Mouse (Mus musculus): ENCODE results near the gene Nudt3. TPM values are rescaled to one million over a fixed set of nuclear protein-coding genes. Genes with fewer than 3 reads are reported as not detected.

The Nudt3 gene
- total RNA-seq, 2 experiments from 2014 or later, result 562 to 569 TPM

- DNase-seq (ENCODE audit: low spot score in 2 of 2), result no peak
Observed at GRCm38 (mm10) chr17:27568228-27568627, 55.1 kb downstream of the Nudt3 start.

DNA sequence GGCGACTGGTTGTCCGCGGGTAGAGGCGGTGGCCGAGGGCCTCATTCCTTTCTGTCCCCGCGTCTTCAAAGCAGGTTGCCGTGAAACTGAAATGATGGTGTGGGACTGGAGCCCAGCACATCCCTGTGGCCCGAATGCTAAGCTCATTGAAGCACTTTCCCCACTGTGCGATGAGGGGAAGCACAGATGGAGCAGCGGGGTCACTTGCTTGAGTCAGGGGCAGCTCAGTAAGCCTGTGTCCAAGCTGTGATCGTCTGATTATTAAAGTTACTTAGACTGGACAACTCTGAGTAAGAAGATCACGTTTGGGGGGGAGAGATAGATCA is 57.4 kb downstream of the Nudt3 start:
- DNase-seq (ENCODE audit: low spot score in 2 of 2), result no peak

DNA sequence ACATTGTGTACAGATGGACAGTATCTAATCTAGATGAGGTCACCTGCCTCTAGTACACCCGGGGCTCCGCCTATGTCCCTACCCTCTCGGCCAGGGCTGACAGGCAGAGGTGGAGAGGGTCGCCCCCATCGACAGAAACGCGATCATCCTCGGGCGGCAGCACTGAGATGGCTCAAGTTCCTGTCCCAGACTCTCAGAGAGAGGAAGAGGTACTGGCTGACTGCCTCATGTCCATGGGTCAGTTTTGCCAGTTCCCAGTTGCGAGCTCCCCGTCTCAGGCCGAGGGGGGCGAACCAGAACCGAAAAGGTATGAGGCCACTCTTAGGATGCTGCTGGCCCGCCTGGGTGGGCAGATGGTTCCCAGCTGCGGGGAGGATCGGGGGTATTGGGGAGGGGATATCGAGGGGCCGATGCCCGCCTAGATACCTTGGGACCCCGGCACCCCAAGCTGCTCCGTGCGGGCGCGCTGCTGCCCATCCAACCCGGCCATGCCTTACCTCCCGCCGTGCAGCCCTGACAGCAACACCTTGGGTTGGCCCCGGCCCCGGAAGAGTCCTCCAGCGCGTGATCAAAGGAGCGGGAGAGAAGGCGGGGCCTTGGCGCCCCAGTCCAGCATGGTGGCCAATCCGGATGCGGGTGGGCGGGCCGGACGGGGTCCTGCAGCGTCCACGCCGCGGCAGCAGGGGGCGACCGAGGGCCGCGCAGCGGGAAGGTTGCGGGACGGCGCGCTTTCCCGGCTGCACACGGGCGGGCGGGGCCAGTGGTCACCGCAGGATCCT is 57.9 kb downstream of the Nudt3 start, which contains the start of gene AI413582:
TSS of gene AI413582 (minus strand) at position 594 of the 779 bp plus-strand sequence.
- DNase-seq (ENCODE audit: low spot score in 2 of 2), result peak; percentile 98

GRCm38 (mm10) chr17:27564391-27565162 is 58.7 kb downstream of the Nudt3 start:
- DNase-seq (ENCODE audit: low spot score in 2 of 2), result peak in 1 of 2 experiments; percentile 37

- DNase-seq (ENCODE audit: low spot score in 2 of 2), result no peak
Observed at GRCm38 (mm10) chr17:27563771-27564244, 59.5 kb downstream of the Nudt3 start.

- DNase-seq (ENCODE audit: low spot score in 2 of 2), result peak; percentile 67 to 80
Observed at GRCm38 (mm10) chr17:27561809-27562526, 61.3 kb downstream of the Nudt3 start.

DNA sequence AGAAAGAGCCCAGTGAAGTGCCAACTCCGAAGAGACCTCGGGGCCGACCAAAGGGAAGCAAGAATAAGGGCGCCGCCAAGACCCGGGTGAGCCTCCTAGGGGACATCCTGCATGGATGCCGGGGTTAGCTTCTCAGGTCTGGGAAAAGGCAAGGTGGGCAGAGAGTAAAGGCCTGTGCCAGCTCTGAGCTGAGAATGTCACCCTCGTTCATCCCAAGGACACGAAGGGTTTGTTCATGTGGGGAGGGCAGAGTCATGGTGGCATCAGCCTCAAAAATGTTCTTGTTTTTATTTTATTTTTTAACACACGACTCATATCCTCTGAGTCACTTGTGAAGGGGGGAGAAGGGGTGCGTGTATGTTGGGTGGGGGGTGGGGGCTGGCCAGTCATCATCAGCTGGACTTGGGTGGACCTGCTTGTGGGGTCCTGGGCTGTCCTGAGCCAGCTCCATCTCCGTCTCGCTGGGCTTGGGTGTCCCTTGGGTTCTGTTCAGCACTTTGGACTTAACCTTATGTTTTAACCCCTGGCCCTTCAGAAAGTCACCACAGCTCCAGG is 62.3 kb downstream of the Nudt3 start:
- no peak for DNase-seq (ENCODE audit: low spot score in 2 of 2)

GRCm38 (mm10) chr17:27559596-27559995 is 63.7 kb downstream of the Nudt3 start:
- DNase-seq (ENCODE audit: low spot score in 2 of 2), result no peak

DNA sequence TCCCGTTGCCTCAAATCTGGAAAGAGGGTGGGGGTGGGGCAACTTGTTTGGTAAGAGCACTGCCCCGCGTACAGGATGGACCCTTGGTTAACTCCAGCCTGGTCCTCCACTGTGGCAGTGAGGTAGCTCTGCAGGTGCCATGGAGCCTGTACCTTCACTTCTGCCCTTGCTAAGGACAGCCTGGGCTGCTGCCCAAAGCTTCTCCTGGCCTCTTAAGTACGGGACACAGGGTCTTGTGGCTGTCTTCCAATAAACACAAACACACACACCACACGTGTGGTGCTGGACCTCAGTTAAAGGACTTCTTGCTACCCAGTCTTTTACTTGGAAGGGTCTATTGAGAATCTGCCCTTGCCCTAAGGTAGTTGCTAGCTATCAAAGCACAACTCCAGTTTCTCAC is 64.5 kb downstream of the Nudt3 start:
- DNase-seq (ENCODE audit: low spot score in 2 of 2), result no peak

DNA sequence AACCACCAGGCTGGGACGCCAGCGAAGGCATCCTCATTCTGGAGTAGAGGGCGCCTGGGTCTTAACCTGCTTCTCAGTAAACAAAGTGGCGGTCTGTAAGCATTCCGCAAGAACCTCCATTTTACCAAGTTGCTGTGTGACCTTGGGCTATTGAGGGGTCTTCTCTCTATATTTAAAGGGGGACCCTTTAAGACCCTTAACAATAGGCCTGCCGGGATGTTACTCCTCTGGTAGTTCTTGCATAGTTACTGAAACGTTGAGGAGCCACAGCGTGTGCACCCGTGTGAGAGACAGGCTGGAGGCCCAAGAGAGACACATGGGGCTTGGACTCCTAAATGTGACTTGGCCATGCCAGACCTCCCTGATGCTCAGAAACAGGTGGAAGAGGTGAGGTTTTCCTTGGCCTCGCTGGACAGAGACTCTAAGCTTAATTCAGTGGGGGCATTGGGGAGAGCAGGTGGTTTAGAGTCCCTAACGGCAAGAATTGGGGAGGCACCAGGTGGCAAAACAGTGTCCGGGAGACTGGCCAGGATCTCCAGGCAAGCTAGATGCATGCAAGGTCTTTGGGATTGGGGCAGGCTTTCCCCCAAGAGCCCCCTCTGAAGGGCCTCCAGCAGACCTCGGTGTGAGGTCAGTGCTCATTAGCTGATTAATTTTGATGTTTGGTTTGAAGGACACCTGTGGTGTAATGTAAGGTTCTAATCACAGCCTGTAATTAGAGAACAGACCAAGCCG is 65.2 kb downstream of the Nudt3 start:
- no peak for DNase-seq (ENCODE audit: low spot score in 2 of 2)

DNA sequence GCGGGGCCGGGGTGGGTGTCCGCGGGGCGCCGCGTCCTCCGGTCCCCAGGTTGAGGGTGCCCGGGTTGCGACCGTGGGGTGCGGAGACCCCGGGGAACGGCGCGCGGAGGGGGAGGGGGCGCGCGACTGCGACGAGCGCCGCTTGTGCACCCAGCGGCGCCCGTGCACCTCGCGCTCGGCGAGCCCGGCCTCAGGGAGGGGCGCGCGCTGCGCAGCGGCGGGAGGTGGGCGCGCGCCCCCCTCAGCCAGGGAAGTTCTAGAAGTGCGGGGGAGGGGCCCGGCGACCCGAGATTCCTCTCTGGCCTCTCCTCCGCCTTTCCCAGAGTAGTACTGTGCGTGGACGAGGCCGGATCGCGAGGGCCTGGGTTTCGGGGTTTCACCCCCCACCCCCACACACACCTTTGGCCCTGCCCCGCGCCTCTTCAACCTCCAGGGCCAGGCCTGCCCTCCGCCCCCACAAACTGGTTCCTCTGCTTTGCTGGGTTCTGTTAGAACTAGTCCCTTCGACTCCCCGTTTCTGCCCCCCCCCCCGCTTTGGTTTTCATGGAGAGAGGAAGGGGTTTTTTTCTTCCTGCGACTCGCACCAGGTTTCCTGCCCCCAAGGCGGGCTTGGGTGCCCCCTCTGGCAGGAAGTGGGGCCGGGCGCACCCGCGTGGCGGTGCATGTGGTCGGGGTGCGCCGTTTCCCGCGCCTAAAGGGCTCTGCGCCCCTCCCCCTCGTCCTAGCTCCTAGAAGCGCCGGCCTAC is 65.9 kb downstream of the Nudt3 start:
- DNase-seq (ENCODE audit: low spot score in 2 of 2), result no peak

- peak; percentile 73 to 81 for DNase-seq (ENCODE audit: low spot score in 2 of 2)
Observed at GRCm38 (mm10) chr17:27556315-27557011, 66.8 kb downstream of the Nudt3 start, which contains the start of gene Hmga1. Hmga1 (plus strand) TSS chr17:27556497.

- no peak for DNase-seq (ENCODE audit: low spot score in 2 of 2)
Observed at GRCm38 (mm10) chr17:27555512-27556172, 67.7 kb downstream of the Nudt3 start.

DNA sequence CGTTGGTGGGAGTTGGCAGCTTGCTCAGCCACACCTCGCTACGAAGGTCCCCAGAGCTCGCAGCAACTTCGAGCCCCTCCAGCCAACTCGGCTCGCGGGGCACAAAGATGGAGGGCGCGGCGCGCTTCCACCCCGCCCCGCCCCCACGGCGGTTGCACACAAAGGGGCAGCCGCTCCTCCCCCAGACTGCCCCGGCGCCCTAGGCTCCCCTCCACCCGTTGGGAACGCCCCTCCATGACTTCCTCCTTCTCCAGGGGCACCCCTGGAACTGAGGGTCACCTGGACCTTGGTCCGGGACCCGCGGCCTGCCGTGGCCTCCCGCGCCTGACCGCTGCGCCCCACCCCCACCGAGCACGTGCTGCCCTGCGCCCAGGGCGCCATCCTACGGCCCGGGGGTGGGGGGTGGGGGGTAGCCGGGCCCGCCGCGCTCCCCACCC is 68.2 kb downstream of the Nudt3 start:
- DNase-seq (ENCODE audit: low spot score in 2 of 2), result no peak

DNA sequence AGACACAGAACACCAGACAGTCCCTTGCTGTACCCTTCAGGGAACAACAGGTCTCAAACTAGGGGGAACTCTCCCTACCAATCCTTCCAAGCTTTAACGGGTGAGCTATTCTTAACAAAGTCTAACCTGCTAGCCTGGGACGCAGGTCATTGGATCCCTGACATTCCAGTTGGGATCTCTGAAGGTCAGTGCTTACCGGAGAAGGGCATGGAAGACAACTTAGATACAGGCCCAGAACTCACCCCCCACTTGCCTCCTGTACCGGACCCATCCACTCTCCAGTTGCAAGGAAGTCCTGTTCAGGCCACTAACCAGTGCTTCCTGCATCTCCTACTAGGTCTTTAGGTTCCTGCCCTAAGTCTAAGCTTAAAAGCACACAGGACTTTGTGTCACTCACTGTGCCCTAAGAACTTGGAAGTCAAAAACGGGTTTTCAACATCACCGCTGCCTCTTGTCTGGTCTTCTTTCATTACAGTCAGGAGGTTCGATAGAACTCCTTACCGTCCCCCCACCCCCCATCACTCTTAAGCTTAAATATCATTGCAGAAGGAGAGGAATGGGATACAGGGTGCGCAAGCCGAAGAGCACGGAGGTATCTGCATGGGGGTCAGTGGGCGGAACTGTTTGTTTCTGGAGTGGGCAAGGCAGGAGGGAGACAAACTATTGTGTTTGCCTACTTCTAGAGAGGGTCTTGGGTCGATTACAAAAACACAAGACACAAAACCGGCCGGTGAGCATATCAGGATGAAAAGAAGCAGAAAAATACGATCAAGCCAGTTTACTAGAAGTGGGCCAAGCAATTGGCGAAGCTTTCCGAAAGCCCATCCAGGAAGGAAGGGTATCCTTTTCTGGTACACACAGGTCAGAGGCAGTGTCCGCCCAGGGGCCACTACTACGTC is 69.0 kb downstream of the Nudt3 start:
- DNase-seq (ENCODE audit: low spot score in 2 of 2), result no peak

DNA sequence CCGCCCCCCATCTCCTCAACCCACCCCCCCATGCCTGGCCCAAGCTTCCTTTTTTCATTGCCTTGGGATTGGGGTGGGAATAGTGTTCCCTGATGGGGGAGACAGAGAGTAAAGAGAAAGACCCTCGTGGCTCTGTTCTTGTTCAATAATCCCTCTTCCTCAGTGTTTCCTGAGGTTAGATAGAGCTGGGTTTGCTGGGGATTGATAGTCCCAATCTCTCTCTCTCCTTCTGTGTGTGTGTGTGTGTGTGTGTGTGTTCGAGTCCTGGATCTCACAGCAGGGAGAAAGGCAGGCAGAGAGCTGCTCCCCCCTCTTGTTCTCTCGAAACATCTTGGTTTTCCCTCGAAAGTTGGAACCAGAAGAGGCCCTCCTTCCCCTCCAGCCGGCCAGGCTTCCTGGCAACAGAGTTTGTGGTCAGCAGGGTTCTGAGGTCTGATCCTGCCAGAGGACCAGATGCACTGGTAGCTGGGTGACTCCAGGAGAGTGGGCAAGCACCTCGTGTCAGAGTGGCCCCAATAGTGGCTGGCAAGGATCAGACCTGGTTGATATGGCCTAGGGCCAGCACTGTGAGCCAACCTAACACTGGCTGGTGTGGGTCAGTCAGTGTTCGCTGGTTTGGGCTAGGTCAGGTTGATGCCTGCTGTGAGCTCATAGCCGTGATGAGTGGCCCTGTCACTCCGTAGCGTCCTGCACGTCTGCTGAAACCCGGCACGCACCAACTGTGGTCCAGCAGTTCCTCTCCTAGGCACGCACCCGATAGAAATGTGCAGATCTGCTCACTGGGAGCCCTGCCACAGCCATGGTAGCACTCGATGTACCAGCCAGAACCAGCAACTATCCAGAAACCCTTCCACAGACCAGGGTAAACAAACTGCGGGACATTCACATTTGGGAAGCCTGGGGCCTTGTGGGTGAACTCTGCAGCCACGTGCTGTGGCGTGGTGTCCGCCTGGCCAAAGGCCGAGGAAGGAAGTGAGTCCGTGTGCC is 70.8 kb downstream of the Nudt3 start:
- DNase-seq (ENCODE audit: low spot score in 2 of 2), result no peak
